Mouse (Mus musculus) liver (tissue): Measurements from ENCODE around the gene Itpa.
"Not testable (repeated sequence)": the region's sequence is repeated elsewhere in the genome, so short reads cannot be mapped to it uniquely, and the experiment has no call there.

Experiments used
- DNase-seq: peaks from one replicate; pipeline ENCODE4 v3.0.0-alpha.2; 2020; ENCODE audit warnings: mixed read lengths

Gene Itpa

DNA sequence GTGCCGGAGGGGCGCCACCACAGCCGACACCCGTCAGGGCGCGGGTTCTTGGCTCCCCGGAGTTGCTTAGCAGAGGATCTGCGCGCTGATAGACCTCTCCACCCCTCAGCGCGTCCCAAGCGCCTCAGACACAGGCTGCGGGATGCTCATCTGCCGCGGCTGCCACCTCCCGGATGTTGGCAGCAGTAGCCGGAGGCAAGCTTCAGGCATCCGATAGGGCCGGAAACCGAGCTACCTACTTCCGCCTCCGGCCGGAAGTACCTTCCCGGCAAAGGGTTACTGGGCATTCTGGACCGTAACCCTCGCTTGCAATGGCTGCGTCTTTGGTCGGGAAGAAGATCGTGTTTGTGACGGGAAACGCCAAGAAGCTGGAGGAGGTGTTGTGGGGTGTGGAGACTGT lies at the start of gene Itpa:
Itpa (plus strand) TSS at position 52 of the 400 bp plus-strand sequence.
- DNase-seq, result peak; percentile 92

DNA sequence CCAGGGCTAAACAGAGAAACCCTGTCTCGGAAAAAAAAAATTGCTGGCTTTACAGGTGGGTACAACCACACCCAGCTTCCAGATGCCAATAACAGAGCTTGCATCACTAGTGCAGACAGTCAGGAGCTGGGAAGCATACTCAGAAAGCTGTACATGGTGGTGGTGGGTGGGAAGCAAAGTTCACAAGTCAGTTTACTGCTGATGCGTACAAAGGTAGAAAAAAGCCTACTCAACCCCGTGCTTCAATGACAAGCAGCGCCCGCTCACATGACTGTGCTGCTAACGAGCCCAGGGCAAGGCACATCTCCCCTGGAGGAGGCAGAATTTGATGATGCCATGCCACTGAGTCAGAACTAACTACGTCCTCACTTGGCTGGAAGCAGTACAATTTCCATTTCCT lies 48.4 kb upstream of the Itpa start:
- no peak for DNase-seq

DNA sequence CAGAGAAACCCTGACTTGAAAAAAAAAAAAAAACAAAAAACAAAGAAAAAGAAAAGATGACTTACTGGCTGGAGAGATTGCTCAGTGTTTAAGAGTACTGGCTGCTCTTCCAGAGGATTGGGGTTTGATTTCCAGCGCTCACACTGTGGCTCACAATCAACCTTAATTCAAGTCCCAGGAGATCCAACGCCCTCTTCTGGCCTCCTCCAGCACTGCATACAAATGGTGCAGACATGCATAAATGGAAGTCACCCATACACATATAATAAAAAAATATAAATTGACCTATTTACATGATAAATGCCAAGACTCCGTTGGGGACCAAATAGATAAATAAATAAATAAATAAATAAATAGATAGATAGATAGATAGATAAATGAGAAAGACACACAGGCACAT lies 39.0 kb upstream of the Itpa start:
- DNase-seq, result peak; percentile 36

DNA sequence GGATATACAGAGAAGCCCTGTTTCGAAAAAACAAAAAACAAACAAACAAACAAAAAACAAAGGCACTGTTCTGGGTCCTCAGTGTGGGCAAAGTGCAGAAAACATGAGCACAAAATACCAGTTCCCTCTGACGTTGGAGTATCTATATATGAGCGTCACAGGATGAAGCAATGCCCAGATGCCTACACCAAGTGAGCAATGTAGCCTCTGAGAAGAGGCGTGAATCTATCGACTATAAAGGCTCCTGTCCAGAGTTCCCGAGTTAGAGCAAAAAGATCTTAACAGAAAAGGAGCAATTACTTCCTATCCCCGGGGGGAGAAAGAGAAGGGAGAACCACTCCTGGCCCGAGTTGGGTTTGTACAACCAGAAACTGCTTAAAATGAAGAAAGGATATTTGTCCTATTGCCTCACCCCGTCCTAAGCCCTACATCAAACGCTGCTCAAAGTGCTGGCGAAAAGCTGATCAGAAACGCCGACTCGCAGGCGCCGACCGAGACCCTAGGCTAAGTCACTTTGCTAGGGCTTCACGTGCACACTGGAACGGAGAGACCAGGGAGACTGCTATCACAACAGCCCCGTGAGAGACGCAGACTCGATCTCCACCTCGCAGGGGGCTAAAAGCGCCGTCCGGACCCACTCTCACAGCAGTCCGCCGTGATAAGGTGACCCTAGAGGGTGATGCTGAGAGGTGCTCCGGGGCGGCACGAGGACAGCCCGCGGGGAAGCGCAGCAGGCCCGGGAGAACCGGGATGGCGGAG lies 38.2 kb upstream of the Itpa start:
- no peak for DNase-seq

DNA sequence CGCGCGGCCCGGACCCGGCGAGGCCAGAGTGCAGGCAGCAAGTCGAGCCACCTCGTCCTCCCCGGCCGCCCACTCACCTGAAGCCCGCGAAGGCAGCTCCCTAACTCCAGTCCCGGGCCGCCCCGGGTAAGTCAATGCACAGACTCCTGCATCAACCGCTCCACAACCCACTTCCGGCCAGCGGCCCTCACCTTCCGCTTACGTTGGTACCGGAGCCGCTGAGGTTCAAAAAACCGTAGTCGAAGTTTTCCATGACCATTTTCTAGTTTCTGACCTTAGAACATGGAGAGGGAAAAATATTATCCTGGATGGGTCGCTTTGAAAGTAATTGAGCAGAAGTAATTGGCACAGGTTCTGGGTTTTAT lies 37.6 kb upstream of the Itpa start, which contains the start of the genes Fastkd5 and Ubox5:
Fastkd5 (minus strand) TSS at position 189 of the 365 bp plus-strand sequence.
Ubox5 (minus strand) TSS at position 200 of the 365 bp plus-strand sequence.
- DNase-seq, result peak; percentile 85

DNA sequence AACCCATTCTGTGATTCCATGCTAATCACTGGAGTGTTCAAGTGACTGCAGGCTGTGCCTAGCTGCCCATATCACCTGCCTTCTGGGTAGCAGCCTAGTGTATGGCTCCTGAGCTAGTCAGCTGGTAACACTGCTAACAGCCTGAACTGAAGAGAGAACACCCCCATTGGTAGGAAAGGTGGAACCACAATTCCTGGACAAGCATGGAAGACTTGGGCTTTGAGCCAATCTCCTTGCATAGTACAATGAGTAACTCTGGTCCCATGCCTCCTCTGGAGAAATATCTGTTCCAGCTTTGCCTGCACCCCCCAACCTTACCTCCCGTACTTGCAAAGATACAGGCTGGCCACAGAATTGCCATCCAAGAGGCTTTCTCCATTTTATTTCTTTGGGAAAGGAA lies 35.0 kb upstream of the Itpa start:
- DNase-seq, result no peak

DNA sequence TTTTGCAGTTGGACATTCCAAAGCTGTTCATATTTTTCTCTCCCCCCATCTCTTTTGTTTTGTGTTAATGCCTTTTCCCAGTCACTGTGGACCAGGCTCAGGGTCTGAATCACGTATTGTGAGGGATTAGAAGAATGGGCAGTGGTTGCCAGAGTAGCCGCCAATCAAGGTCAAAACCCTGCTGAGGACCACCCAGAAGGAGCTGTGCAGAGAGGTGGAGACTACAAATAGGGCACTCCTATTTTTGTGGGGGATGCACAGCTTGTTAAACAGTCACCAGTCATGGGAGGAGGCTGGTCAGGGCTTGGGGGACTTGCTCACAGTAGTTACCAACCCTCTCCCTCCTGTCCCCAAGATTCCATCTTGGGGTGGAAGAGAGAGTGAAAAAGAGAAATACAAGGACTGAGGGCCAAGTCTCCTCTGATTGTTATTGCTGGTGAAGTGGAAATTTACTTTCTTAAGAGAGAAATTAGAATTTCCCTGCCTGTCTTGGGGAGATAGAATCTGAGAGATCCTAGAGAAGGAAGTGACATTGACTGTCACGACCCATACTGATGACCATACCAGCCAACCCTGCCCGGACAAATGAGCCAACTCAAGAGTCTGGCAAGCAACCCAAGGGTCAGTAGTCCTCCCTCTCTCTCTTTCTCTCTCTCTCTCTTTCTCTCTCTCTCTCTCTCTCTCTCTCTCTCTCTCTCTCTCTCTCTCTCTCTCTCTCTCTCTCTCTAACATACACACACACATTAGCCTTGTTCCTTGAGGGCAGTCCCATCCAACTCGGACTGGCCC lies 34.3 kb upstream of the Itpa start:
- no peak for DNase-seq

DNA sequence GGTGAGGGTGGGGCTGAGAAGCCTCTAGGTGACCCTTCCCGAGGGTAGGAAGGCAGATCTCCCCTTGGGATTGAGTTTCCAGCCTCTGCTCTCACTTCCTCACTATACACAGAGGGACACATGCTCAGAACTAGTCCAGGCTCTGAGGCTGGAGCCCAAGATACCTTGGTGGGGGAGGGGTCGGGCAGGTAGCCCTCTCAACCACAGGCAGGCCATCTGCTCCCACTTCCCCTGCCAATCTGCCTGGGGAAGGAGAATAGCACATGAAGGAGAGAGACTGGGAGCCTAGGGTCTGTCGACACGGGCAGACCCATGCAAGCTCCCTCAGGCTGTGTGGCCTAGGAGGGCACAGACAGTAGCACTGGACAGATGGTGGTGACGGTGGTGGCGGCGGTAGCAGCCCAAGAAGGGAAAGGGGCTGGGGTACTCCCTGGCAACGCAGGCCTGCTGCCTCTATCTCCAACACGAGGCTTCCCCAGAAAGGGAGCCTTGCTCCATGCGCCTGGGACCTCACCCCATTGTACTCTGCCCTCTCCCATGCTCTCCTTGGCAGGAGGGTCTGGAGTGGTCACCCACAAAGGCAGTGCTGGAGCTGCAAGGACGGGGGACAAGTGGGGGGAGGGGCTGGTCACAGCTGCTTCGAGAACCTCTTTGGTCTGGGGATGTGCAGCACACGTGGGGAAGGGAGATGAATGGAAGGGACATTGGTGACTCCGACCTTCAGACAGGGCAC lies 33.2 kb upstream of the Itpa start:
- DNase-seq, result no peak

DNA sequence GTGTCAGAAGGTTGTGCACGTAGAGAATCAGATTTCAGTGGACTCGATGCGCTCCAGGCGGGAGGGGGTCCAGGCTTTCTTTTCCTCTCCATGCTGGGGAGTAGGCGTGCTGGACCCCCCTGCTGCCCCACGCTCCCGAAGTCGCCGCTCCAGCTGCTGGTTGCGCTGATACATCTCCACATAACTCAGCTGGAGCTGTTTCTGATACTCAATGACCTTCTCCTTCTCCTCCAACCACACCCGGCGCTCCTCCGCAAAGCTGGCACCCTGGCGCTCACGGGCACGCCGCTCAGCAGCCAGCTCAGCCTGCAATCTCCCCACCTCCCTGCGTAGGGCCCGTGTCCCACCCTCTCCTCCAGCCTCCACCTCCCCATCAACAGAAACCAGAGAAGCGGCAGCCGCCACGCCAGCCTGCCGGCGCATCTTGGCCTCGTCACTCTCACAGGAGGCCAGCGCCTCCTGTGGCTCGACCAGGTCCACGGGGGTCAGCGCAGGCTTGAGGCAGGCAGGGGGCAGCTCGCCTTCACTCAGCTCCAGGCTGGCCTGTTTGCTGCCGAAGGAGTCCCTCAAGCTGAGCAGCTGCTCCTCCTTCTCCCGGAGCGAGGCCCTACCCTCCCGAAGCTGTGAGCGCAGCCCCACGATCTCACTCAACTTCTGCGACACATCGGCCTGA lies 32.5 kb upstream of the Itpa start:
- peak; percentile 19 for DNase-seq

DNA sequence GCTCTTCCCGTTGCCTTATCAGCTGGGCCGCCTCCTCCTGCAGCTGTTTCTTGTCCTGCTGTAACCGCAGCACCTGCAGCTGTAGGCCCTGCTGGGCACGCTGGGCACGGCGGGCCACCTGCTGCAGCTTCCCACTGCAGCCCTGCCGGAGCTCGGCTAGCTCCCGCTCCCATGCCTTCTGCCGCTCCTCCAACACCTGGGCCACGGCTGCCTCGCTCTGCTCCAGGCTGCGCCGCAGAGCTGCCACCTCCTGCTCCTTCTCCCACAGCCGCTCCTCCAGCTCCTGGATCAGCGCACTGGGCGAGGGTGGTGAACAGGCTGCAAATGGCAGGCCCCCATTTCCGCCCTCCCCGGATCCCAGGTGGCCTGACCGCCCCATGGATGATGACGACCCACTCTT lies 31.6 kb upstream of the Itpa start:
- peak; percentile 36 for DNase-seq

DNA sequence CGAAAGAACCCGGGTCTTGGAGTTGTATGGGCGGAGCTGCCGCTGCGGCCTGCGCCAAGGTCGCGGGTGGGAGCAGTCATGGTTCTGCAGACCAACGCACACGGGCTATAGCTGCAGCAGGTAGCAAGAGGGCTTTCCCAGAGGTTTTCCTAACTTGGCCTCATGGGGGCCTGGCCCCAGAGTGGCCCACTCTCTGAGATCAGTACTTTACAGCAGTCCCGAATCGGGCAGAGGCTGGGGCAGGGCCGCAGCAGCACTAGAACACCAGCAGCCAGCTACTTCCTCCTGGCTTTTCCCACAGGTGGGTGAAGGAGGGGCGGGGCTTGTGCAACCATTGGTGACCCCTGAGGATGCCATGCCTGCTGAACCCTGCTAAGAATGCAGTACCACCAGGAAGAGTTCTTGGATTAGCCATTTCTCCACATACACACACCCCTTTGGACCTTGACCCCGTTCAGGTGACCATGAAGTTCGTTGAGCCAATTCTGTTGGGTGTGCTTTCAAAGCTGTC lies 29.3 kb upstream of the Itpa start:
- no peak for DNase-seq

DNA sequence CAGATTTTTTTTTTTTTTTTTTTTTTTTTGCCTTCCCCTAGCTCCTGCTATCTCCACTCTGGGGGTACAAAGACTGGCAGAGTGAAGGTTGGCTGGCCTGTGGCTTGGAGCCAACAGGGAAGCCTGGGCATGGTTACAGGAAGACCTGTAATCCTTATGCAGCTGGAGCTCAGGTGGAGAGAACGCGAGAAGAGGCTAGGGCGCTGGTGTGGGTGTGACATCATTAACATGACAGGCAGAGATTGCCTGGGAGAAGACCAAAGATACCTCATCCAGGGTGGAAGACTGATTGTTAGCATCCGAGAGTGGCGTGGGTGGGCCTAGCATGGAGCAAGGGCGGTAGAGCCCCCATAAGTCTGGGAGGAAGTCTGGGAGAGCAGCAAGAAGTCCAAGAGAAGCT lies 28.1 kb upstream of the Itpa start:
- DNase-seq, result no peak

DNA sequence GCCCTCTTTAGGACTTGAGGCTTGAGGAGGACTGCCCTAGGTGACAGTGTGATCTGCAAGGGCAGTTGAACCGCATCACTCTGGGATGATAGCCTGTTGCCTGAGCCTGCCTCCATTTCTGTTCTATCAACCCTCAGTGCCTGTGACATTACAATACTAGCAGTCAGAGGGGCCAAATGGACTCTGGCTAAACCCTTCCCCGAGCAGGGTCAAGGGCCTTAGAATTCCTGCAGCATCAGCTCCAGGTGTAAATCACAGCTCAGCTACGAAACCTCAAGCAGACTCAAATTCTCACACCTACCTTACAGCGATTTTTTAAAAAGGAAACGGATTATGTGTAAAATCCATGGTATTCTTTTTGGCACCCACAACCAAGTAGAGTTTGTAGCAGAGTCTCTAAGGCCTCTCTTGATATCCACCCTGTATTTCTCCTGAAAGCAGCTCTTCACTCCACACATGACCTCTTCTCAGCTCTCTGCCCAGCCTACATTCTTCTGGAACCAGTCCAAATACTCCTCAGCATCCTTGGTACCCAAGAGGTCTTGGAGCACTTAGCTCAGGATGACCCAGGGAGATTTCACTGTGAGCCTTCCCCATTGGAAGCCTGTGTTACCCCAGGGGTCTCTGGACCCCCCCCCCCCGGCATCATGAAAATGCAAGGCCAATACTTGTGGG lies 25.9 kb upstream of the Itpa start:
- no peak for DNase-seq

DNA sequence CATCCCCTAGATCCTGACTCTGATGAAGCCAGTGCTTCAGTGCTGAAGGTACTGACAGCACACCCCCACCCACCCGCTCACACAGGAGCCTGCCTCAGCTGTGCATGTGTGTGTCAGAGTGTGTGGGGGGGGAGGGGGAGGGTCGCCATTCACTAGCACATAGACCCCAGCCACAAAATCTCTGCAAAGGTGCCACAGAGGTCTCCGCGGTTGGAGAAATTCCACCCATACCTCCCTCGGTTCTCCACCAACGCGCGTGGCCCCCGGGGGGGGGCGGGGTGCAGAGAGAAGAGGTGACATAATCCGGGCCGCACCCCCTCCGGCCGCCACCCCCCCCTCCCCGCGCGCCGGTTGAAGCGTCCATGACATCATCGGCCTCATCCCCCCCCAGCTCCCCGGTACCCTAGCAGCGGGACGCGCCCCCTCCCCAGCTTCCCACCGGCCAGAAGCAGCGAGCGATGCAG lies 25.2 kb upstream of the Itpa start:
- no peak for DNase-seq

DNA sequence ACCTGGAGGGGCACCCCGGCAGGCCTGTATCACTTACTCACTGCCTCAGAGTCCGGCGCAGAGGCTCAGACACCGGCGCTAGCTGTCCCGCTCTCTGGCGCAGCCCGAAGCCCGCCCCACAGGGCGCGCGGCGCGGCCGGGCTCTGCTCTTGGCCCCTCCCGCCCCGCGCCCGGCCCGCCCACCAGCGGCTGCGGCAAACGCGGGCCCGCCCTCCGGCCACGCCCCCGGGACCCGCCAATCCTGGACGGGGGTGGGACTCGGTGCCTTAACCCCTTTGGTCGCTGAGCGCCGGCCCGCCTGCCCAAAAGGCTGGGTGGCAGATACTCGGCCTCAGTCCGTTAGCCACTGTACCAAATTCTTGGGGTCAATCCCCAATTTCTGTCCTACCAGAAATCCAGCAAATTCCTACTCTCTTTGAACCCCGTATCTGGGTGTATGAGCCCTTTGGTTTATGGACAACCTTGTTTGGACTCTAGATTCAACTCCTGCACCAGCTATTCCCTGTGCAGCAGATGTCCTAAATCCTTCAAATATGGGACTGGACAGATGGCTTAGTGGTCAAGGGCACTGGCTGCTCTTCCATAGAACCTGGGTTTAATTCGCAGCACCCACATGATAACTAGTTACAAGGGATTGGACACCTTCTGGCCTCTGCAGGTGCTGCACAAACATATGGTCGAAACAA lies 24.6 kb upstream of the Itpa start, which contains the start of gene Lzts3:
Lzts3 (minus strand) TSS at position 120 of the 686 bp plus-strand sequence.
- DNase-seq, result peak; percentile 97

DNA sequence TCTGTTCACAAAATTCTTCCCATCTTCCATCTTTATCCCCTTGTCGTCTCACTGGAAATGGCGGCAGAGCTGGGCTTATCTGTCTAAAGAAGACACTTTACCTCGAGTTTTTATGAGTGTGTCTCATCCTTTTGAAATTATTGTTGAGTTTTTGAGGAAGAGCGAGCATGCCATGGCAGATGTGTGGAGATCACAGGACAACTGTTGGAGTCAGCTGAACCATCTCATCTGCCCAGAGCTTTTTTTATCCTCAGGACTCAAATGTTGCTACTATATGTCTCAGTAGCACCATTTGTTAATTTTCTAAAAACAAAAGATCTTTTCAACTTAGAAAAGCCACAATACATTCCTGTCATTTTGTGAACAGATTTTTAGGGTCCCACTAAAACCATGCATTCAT lies 22.2 kb upstream of the Itpa start:
- no peak for DNase-seq

DNA sequence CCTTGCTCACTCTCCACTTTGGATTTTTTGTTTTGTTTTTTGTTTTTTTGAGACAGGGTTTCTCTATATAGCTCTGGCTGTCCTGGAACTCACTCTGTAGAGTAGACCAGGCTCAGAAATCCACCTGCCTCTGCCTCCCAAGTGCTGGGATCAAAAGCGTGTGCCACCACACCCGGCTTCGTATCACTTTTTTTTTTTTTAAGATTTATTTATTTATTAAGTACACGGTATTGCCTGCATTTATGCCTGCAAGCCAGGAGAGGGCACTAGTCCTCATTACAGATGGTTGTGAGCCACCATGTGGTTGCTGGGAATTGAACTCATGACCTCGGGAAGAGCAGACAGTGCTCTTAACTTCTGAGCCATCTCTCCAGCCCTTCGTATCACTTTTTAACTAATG lies 18.4 kb upstream of the Itpa start:
- DNase-seq, result not testable (repeated sequence)

DNA sequence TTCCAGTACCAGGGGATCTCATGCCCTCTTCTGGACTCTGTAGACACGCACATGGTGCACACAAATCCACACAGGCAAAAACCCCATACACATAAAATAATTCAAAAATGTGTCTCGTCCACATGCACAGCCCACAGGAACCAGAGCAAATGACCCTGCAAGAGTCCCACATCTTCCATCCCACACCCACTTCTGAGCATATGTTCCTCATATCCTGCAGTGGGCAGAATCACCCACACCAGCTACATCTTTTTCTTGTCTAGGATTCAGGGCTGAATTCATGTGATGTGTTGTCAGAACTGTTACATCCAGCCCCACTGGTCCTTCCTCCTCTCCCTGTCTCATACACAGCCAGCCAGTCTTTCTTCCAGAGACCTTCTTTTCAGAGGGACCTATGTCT lies 14.1 kb upstream of the Itpa start:
- no peak for DNase-seq

DNA sequence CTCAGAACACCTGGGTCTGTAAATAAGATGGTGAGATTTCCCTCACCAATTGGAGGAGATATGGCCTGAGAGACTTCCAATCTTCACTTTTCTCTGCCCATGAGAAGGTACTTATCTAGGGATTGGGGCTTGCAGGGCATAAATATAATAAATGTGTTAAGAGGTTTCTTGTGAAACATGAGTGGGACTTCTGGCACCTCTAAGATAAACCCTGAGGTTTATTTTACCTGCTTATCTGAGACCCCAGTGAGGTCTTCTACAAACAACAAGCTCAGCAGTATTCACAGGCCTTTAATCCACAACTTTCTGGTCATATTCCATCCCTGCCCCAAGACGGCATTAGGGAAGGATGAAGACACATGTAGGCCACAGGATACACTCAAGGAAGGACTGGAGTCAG lies 13.7 kb upstream of the Itpa start:
- DNase-seq, result no peak

DNA sequence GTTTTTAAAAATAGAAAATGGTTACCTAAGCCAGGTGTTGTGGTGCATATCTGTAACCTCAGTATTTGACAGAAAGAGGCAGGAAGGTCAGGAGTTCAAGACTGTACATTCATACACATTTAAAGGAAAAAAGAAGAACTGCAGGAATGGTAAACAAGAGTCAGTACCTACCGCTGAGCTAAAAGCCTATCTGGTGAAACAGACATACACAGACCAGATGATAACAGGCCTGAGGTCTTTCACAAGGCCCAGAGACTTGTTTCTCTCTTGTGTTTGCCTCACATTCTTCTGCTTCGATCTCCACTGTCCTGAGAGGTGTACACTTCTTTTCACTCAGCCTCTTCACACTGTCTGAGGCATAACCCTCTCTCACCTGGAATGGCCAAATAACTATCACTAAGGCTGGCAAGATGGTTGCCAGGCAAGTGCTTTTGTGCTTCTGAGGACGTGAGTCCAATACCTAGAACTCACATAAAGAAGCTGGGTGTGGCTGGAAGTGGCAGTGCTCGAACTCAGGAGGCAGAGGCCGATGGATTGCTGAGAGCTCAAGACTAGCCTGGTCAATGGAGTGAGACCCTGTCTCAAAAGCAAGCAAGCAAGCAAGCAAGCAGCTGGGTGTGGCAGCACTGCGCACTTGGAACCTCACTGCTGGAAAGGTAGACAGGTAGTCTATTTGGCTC lies 11.6 kb upstream of the Itpa start:
- peak; percentile 62 for DNase-seq

DNA sequence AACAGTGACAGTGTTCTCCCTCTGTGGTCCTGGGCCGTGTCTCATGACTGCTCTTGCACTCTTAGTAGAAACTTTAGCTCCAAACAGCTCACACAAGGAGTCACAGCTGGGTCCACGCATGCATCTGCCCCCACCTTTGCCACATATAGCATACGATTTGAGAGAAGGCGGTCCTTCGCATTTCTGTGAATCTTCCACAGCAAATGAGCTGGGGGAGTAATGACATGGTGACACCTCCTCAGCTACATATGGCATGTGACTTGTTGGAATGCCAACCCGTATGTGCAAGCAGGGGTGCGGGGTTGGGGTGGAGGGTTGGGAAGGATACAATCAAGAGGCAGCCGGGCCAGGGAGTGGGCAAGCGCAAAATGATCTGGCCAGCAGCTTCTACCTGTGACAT lies 10.9 kb upstream of the Itpa start:
- DNase-seq, result no peak
